21 mouse cellular contexts compared by ENCODE assay signal in the genomic region with DNA sequence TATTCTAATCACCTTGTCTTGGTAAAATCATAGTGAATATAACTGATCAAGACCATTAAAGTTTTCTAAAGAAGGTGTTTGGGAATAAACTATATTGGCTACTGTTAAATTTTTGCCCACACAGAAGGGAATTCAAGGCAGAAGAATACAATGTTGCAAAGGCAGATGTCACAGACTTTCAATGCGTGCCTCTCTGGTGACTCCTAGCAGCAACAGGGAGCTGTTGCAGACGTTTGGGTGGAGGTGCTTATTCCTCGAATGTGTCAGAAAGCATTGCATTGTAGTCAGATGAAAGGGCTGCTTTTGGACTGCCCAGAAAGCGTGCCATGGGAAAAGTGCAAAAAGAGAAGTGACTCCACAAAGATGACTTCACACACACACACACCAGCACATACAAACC. TPM values are rescaled to one million over a fixed set of nuclear protein-coding genes. Genes with fewer than 3 reads are reported as not detected.
A peak's percentile ranks its signal among the peaks of the same experiment; 100 is the strongest.
DNase-seq lines count a peak whose midpoint lies in the region; ATAC-seq and TF ChIP-seq lines count a peak whose summit lies in the region.
"Had no signal": no experiment of that assay in that cellular context is flagged by ENCODE, and none has a peak within 500 bp of the region (broad histone marks: within the 10 kb centered on the region; RNA-seq: fewer than 3 reads in every experiment).

No protein-coding gene starts in this region.

- peaks cover 82% of the 10 kb centered on the region for H3K36me3 ChIP-seq in midbrain, embryonic 14.5 days (ENCODE audit: control insufficient read depth, insufficient read depth, low read length)
- peaks cover 98% of the 10 kb centered on the region for H3K36me3 ChIP-seq in midbrain, embryonic 10.5 days

- no peak for ATAC-seq in midbrain, embryonic 14.5 days (ENCODE audit: low FRiP score, low TSS enrichment)

- no peak overlapping the region for H3K27ac ChIP-seq in gastrocnemius, adult 2 months
- H3K27ac ChIP-seq in layer of hippocampus, adult 2 months: peak overlapping the region; percentile 15; the same call in 1 of the 2 replicates
- H3K27ac ChIP-seq in midbrain, embryonic 14.5 days (replicated peaks; ENCODE audit: low read depth, low read length): no peak overlapping the region
- no peak overlapping the region for H3K27ac ChIP-seq in midbrain, embryonic 10.5 days (replicated peaks)
- H3K27ac ChIP-seq: embryonic facial prominence, embryonic 15.5 days; forebrain, embryonic 10.5 days; heart, embryonic 10.5 days; hindbrain, embryonic 12.5 days; liver, embryonic 13.5 days had no signal

- TF ChIP-seq CTCF in gastrocnemius, adult 2 months (IDR thresholded peaks at IDR 0.05): peak; percentile 36; the same call in 1 of the 2 replicates
- peak; percentile 77 for TF ChIP-seq CTCF in layer of hippocampus, adult 2 months (conservative IDR thresholded peaks at IDR 0.05)
- peak; percentile 22; the same call in 1 of the 2 replicates for TF ChIP-seq CTCF in brain, embryonic 14.5 days (IDR thresholded peaks at IDR 0.05; ENCODE audit: borderline replicate concordance, extremely low read depth, insufficient read depth, insufficient read length)

- H3K4me3 ChIP-seq in gastrocnemius, adult 2 months: no peak overlapping the region
- H3K4me3 ChIP-seq in layer of hippocampus, adult 2 months: no peak overlapping the region
- no peak overlapping the region for H3K4me3 ChIP-seq in midbrain, embryonic 14.5 days (replicated peaks; ENCODE audit: low read depth, low read length)
- H3K4me3 ChIP-seq in midbrain, embryonic 10.5 days: no peak overlapping the region
- H3K4me3 ChIP-seq: embryonic facial prominence, embryonic 15.5 days; forebrain, embryonic 10.5 days; heart, embryonic 10.5 days; hindbrain, embryonic 12.5 days; liver, embryonic 13.5 days; megakaryocyte, embryonic 14.5 days had no signal

- no peaks in the 10 kb centered on the region for H3K27me3 ChIP-seq in midbrain, embryonic 14.5 days (ENCODE audit: control insufficient read depth, insufficient read depth, low read length)
- no peaks in the 10 kb centered on the region for H3K27me3 ChIP-seq in midbrain, embryonic 10.5 days (ENCODE audit: low read depth, poor library complexity, severe bottlenecking)
- H3K27me3 ChIP-seq: CH12.LX; embryonic facial prominence, embryonic 15.5 days; hindbrain, embryonic 12.5 days; liver, embryonic 13.5 days; megakaryocyte, embryonic 14.5 days had no signal

- H3K9ac ChIP-seq in midbrain, embryonic 14.5 days (replicated peaks; ENCODE audit: low read length): no peak overlapping the region
- H3K9ac ChIP-seq: embryonic facial prominence, embryonic 15.5 days; hindbrain, embryonic 12.5 days; liver, embryonic 13.5 days had no signal

- TF ChIP-seq POLR2A in brain, embryonic 14.5 days (IDR thresholded peaks at IDR 0.05; ENCODE audit: borderline replicate concordance, extremely low read depth, insufficient read depth, insufficient read length, poor library complexity, severe bottlenecking): no peak

- 46% methylated on average over 4 of the region's 4 CpGs for WGBS in midbrain, embryonic 14.5 days
- 73% methylated on average over 4 of the region's 4 CpGs for WGBS in midbrain, embryonic 10.5 days

- H3K9me3 ChIP-seq in midbrain, embryonic 14.5 days (ENCODE audit: control insufficient read depth, low read length): no peaks in the 10 kb centered on the region
- H3K9me3 ChIP-seq in midbrain, embryonic 10.5 days (replicated peaks): no peaks in the 10 kb centered on the region
- H3K9me3 ChIP-seq: embryonic facial prominence, embryonic 15.5 days; forebrain, embryonic 10.5 days; heart, embryonic 10.5 days; hindbrain, embryonic 12.5 days; liver, embryonic 13.5 days; megakaryocyte, embryonic 14.5 days had no signal

- intact Hi-C loops in gastrocnemius, adult 2 months (cut with DNase I): loop anchor here (5.0 kb wide), 1 partner anchor 70 kb away; the partner anchor contains the start of gene Atxn2
- intact Hi-C loops in gastrocnemius, postnatal 36 days (cut with DNase I): no loop called here

- no peak overlapping the region for H3K4me2 ChIP-seq in midbrain, embryonic 14.5 days (ENCODE audit: low read length)
- H3K4me2 ChIP-seq: embryonic facial prominence, embryonic 15.5 days; hindbrain, embryonic 12.5 days; liver, embryonic 13.5 days had no signal

- no peaks in the 10 kb centered on the region for H3K4me1 ChIP-seq in midbrain, embryonic 14.5 days (ENCODE audit: control insufficient read depth, insufficient read depth, low read length)
- H3K4me1 ChIP-seq in midbrain, embryonic 10.5 days: no peaks in the 10 kb centered on the region
- H3K4me1 ChIP-seq: embryonic facial prominence, embryonic 15.5 days; forebrain, embryonic 10.5 days; heart, embryonic 10.5 days; hindbrain, embryonic 12.5 days; liver, embryonic 13.5 days had no signal

- DNase-seq in gastrocnemius, adult 2 months: no peak
- DNase-seq in gastrocnemius, postnatal 36 days: no peak
- no peak for DNase-seq in layer of hippocampus, adult 2 months (ENCODE audit: low spot score in 2 of 2)
- DNase-seq in layer of hippocampus, adult 9-10 months (ENCODE audit: low spot score): no peak
- peak; percentile 25 for DNase-seq in midbrain, embryonic 14.5 days
- no peak for DNase-seq in midbrain, embryonic 10.5 days (ENCODE audit: low spot score)
- peak; percentile 22 for DNase-seq in brain, embryonic 14.5 days (ENCODE audit: low read depth)
- DNase-seq in spleen, adult 12 weeks (ENCODE audit: low spot score): no peak
- DNase-seq: adrenal gland, adult 2 months; cerebellum, postnatal 25 days; gastrocnemius, postnatal 25 days; heart, postnatal 10 days; liver, embryonic 13.5 days; right cerebral cortex, postnatal 4 days; thymus, postnatal 36 days had no signal

RNA-seq across cellular contexts. Expression of gene Sh2b3, which starts 55.0 kb away (rescaled TPM):
- 10 to 100 TPM; 11.9 to 15.4 TPM for total RNA-seq in gastrocnemius, adult 2 months (2021)
- 10 to 100 TPM; 13.5 TPM for total RNA-seq in gastrocnemius, postnatal 36 days (2021)
- 10 to 100 TPM; 19.9 to 21.6 TPM for total RNA-seq in layer of hippocampus, adult 2 months (2021)
- 6.1 and 7.8 TPM in 2 replicates for polyA plus RNA-seq in midbrain, embryonic 14.5 days (2014; fragmentation: Nextera tagmentation; extraction: Ambion mirVana)
- polyA plus RNA-seq in midbrain, embryonic 10.5 days (2016; fragmentation: Nextera tagmentation; extraction: Ambion mirVana): 6.9 and 8.1 TPM in 2 replicates
- 10.2 and 13.5 TPM in 2 replicates for polyA plus RNA-seq in brain, embryonic 14.5 days (2012; rRNA removed)

Comparison
In these comparisons a context has a peak if more than half of its experiments do, and no peak if none do; other contexts are left out.
1. DNase-seq: peak in midbrain, embryonic 14.5 days (single experiment) and brain, embryonic 14.5 days (single experiment); none in gastrocnemius, adult 2 months (single experiment), gastrocnemius, postnatal 36 days (0 of 2), layer of hippocampus, adult 2 months (0 of 2), layer of hippocampus, adult 9-10 months (single experiment), midbrain, embryonic 10.5 days (single experiment) and spleen, adult 12 weeks (single experiment).
2. CTCF ChIP-seq: peak in every context shown above with its lines; median percentile 77 in layer of hippocampus, adult 2 months; 36 in gastrocnemius, adult 2 months; 22 in brain, embryonic 14.5 days.